Mouse (Mus musculus): Measurements from ENCODE around the gene Pax8. TPM values are rescaled to one million over a fixed set of nuclear protein-coding genes. Genes with fewer than 3 reads are reported as not detected.

Gene Pax8
- total and polyA plus RNA-seq, 3 experiments: 0.17 to 0.60 TPM; not detected in 1

- no peaks in the 10 kb centered on the region for H3K9me3 ChIP-seq (replicated peaks; ENCODE audit: low read length)
- peak; percentile 8 for DNase-seq (ENCODE audit: extremely low read depth)
- dilution Hi-C loops (cut with MboI; ENCODE audit: extremely low pct_ligation_motif_present, extremely low pct_unique_long_range_greater_than_20kb, low sequenced_read_pairs): no loop called here
- in situ Hi-C loops (cut with MboI; ENCODE audit: low pct_ligation_motif_present, low pct_unique_long_range_greater_than_20kb, low sequenced_read_pairs): no loop called here
- H3K4me2 ChIP-seq (ENCODE audit: insufficient read depth, low read depth, poor library complexity, severe bottlenecking): no peak overlapping the region
- H3K36me3 ChIP-seq (replicated peaks in 1 of 2; ENCODE audit: control insufficient read depth in 1 of 2, insufficient read depth in 1 of 2, low read length in 1 of 2): no peaks in the 10 kb centered on the region
- H3K27ac ChIP-seq (ENCODE audit: insufficient read depth, low read depth): no peak overlapping the region
- peaks cover 0 to 18% of the 10 kb centered on the region in 2 experiments; a peak in 2 of 4 replicates for H3K4me1 ChIP-seq (ENCODE audit: control insufficient read depth in 1 of 2, insufficient read depth in 2 of 2)
- no peak overlapping the region for H3K9ac ChIP-seq (ENCODE audit: insufficient read depth, low read depth)
- H3K79me2 ChIP-seq (replicated peaks; ENCODE audit: control insufficient read depth, extremely low read depth, insufficient read depth, poor library complexity, severe bottlenecking): no peaks in the 10 kb centered on the region
- peaks cover 5% of the 10 kb centered on the region for H3K27me3 ChIP-seq (replicated peaks)
- TF ChIP-seq ZKSCAN1 (IDR thresholded peaks at IDR 0.05; ENCODE audit: borderline replicate concordance, low read depth, low read length) (no peak), UBTF (IDR thresholded peaks at IDR 0.05; ENCODE audit: low read depth, low read length) (no peak), GABPA (IDR thresholded peaks at IDR 0.05; ENCODE audit: insufficient replicate concordance, low read depth, low read length) (no peak), ETS1 (conservative IDR thresholded peaks at IDR 0.05; ENCODE audit: low read depth, low read length) (no peak), RCOR1 (conservative IDR thresholded peaks at IDR 0.05; ENCODE audit: low read depth, low read length) (no peak), CHD2 (IDR thresholded peaks at IDR 0.05; ENCODE audit: low read length) (no peak), KAT2A (IDR thresholded peaks at IDR 0.05; ENCODE audit: insufficient replicate concordance, low read length) (no peak), MAX (IDR thresholded peaks at IDR 0.05; ENCODE audit: low read length) (no peak), MXI1 (IDR thresholded peaks at IDR 0.05; ENCODE audit: low read depth, low read length) (no peak), MYC (IDR thresholded peaks at IDR 0.05; ENCODE audit: low read depth, low read length) (no peak), E2F4 (IDR thresholded peaks at IDR 0.05; ENCODE audit: insufficient replicate concordance, low read depth, low read length) (no peak), JUND (conservative IDR thresholded peaks at IDR 0.05; ENCODE audit: low read depth, low read length) (no peak), POLR2AphosphoS2 (IDR thresholded peaks at IDR 0.05; ENCODE audit: low read depth, low read length) (no peak), RAD21 (IDR thresholded peaks at IDR 0.05; ENCODE audit: low read depth, low read length) (no peak), NELFE (IDR thresholded peaks at IDR 0.05; ENCODE audit: low read depth, low read length) (no peak), HCFC1 (IDR thresholded peaks at IDR 0.05; ENCODE audit: low read depth, low read length) (no peak), ZMIZ1 (IDR thresholded peaks at IDR 0.05; ENCODE audit: low read depth, low read length) (no peak), NRF1 (IDR thresholded peaks at IDR 0.05; ENCODE audit: low read depth, low read length) (no peak), PAX5 (IDR thresholded peaks at IDR 0.05; ENCODE audit: low read length) (no peak)
- H3K4me3 ChIP-seq (replicated peaks in 1 of 3; ENCODE audit: low read depth in 2 of 3, low read length in 2 of 3, poor library complexity in 1 of 3): no peak overlapping the region
These were observed 18.6 kb downstream of the Pax8 start for GRCm38 (mm10) chr2:24456841-24457240.

GRCm38 (mm10) chr2:24455057-24455855, 20.1 kb downstream of the Pax8 start:
- dilution Hi-C loops (cut with MboI; ENCODE audit: extremely low pct_ligation_motif_present, extremely low pct_unique_long_range_greater_than_20kb, low sequenced_read_pairs) (no loop called here), in situ Hi-C loops (cut with MboI; ENCODE audit: low pct_ligation_motif_present, low pct_unique_long_range_greater_than_20kb, low sequenced_read_pairs) (no loop called here)
- Histone ChIP-seq H3K4me2 (ENCODE audit: insufficient read depth, low read depth, poor library complexity, severe bottlenecking) (no peak overlapping the region), H3K9me3 (replicated peaks; ENCODE audit: low read length) (no peaks in the 10 kb centered on the region), H3K4me1 (ENCODE audit: control insufficient read depth in 1 of 2, insufficient read depth in 2 of 2) (peaks cover 0 to 13% of the 10 kb centered on the region in 2 experiments; a peak in 2 of 4 replicates), H3K9ac (ENCODE audit: insufficient read depth, low read depth) (no peak overlapping the region), H3K79me2 (replicated peaks; ENCODE audit: control insufficient read depth, extremely low read depth, insufficient read depth, poor library complexity, severe bottlenecking) (no peaks in the 10 kb centered on the region), H3K4me3 (replicated peaks in 1 of 3; ENCODE audit: low read depth in 2 of 3, low read length in 2 of 3, poor library complexity in 1 of 3) (no peak overlapping the region), H3K36me3 (replicated peaks in 1 of 2; ENCODE audit: control insufficient read depth in 1 of 2, insufficient read depth in 1 of 2, low read length in 1 of 2) (no peaks in the 10 kb centered on the region), H3K27ac (ENCODE audit: insufficient read depth, low read depth) (no peak overlapping the region), H3K27me3 (replicated peaks) (peaks cover 5% of the 10 kb centered on the region)
- TF ChIP-seq RAD21 (IDR thresholded peaks at IDR 0.05; ENCODE audit: low read depth, low read length): no peak
- no peak for TF ChIP-seq JUND (conservative IDR thresholded peaks at IDR 0.05; ENCODE audit: low read depth, low read length)
- no peak for TF ChIP-seq USF1 (IDR thresholded peaks at IDR 0.05; ENCODE audit: low read depth, low read length)
- TF ChIP-seq ZKSCAN1 (IDR thresholded peaks at IDR 0.05; ENCODE audit: borderline replicate concordance, low read depth, low read length): no peak
- no peak for TF ChIP-seq GABPA (IDR thresholded peaks at IDR 0.05; ENCODE audit: insufficient replicate concordance, low read depth, low read length)
- TF ChIP-seq JUN (IDR thresholded peaks at IDR 0.05; ENCODE audit: insufficient read depth, low read depth, low read length): no peak
- no peak for TF ChIP-seq SMC3 (IDR thresholded peaks at IDR 0.05; ENCODE audit: low read depth, low read length)
- TF ChIP-seq BHLHE40 (IDR thresholded peaks at IDR 0.05; ENCODE audit: low read depth, low read length): no peak
- peak; percentile 17 for DNase-seq (ENCODE audit: extremely low read depth)
